Mouse (Mus musculus): ENCODE measurements around the gene Grid1.
A peak's percentile ranks its signal among the peaks of the same experiment; 100 is the strongest.

The Grid1 gene

GRCm38 (mm10) chr14:35393591-35393990 is 573.7 kb downstream of the Grid1 start:
- ATAC-seq (ENCODE audit: low TSS enrichment) = no peak

GRCm38 (mm10) chr14:35404249-35404908 is 584.5 kb downstream of the Grid1 start:
- no peak for ATAC-seq (ENCODE audit: low TSS enrichment)

GRCm38 (mm10) chr14:35430259-35430658 is 610.4 kb downstream of the Grid1 start:
- peak; percentile 31; the same call in 1 of the 2 replicates for ATAC-seq (ENCODE audit: low TSS enrichment)

GRCm38 (mm10) chr14:35453702-35454101 is 633.8 kb downstream of the Grid1 start:
- ATAC-seq (ENCODE audit: low TSS enrichment) = peak; percentile 97

GRCm38 (mm10) chr14:35468254-35468653 is 648.3 kb downstream of the Grid1 start:
- ATAC-seq (ENCODE audit: low TSS enrichment) = peak; percentile 73

- ATAC-seq (ENCODE audit: low TSS enrichment) = peak; percentile 64
Observed at GRCm38 (mm10) chr14:35486017-35486416, 666.1 kb downstream of the Grid1 start.

- ATAC-seq (ENCODE audit: low TSS enrichment) = peak; percentile 67; the same call in 1 of the 2 replicates
Observed at GRCm38 (mm10) chr14:35502324-35502723, 682.4 kb downstream of the Grid1 start.

- ATAC-seq (ENCODE audit: low TSS enrichment) = peak; percentile 79
Observed at GRCm38 (mm10) chr14:35519402-35519801, 699.5 kb downstream of the Grid1 start.

- no peak for ATAC-seq (ENCODE audit: low TSS enrichment)
Observed at GRCm38 (mm10) chr14:35538835-35539234, 718.9 kb downstream of the Grid1 start.

- ATAC-seq (ENCODE audit: low TSS enrichment) = no peak
Observed at GRCm38 (mm10) chr14:35541254-35541991, 721.5 kb downstream of the Grid1 start.

GRCm38 (mm10) chr14:35541992-35542380 is 722.1 kb downstream of the Grid1 start:
- no peak for ATAC-seq (ENCODE audit: low TSS enrichment)

GRCm38 (mm10) chr14:35554288-35554687 is 734.4 kb downstream of the Grid1 start:
- ATAC-seq (ENCODE audit: low TSS enrichment) = peak; percentile 98

- ATAC-seq (ENCODE audit: low TSS enrichment) = peak; percentile 96
Observed at GRCm38 (mm10) chr14:35561244-35561893, 741.5 kb downstream of the Grid1 start.

- ATAC-seq (ENCODE audit: low TSS enrichment) = peak; percentile 91
Observed at GRCm38 (mm10) chr14:35572991-35573502, 753.1 kb downstream of the Grid1 start.

GRCm38 (mm10) chr14:35574489-35574888 is 754.6 kb downstream of the Grid1 start:
- no peak for ATAC-seq (ENCODE audit: low TSS enrichment)

- ATAC-seq (ENCODE audit: low TSS enrichment) = no peak
Observed at GRCm38 (mm10) chr14:35575285-35575684, 755.4 kb downstream of the Grid1 start.

- ATAC-seq (ENCODE audit: low TSS enrichment) = no peak
Observed at GRCm38 (mm10) chr14:35625749-35626148, 805.8 kb downstream of the Grid1 start.

All from frontal cortex, adult (tissue).